Mouse (Mus musculus): Measurements from ENCODE around the gene Svop.

DNA sequence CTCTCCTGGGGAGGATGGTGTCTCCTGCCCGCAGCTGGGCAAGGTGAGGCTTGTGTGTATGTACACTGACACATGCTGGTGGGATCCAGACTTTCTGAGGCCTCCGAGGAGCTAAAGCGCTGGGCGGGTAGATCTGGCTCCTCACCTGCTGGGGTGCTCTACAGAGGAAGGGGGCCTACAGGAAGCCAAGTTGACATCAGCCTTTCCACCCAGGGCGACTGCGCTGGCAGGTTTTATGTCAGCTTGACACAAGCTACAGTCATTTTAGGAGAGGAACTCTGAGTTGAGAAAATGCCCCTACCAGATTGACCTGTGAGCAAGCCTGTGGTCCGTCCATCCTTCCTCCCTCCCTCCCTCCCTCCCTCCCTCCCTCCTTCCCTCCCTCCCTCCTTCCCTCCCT is 29.7 kb downstream of the Svop start:
- TF ChIP-seq CTCF (IDR thresholded peaks at IDR 0.05; ENCODE audit: borderline replicate concordance, extremely low read depth, insufficient read depth, insufficient read length) (no peak), POLR2A (IDR thresholded peaks at IDR 0.05; ENCODE audit: borderline replicate concordance, extremely low read depth, insufficient read depth, insufficient read length, poor library complexity, severe bottlenecking) (no peak)
